Mouse (Mus musculus) spleen, postnatal 36 days (tissue): Measurements from ENCODE around the gene Dpep1.

Experiments used
- DNase-seq, 2 experiments: peaks; one replicate each; pipeline ENCODE4 v3.0.0; 2022; ENCODE audit warnings: low spot score in 2 of 2, mixed read lengths in 1 of 2

Gene Dpep1

DNA sequence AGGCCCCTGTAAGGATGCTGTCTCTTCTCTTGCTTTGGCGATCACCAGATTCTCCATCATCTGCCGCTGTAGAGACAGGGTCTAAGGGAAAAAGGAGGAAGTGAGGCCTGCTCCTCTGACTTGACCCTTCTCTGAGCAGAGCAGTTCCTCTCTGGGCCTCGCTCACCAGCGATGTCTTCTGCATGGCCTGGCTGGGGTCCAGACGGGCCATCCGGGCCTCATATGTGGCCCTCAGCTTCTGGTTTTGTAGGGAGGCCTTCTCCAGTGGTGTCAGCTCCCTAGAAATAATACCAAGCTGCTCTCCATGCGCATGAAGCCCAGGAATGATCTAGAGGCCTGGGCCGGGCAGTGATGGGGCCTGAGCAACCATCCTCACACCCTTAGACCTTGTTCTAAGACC is 62.6 kb downstream of the Dpep1 start:
- DNase-seq = no peak

DNA sequence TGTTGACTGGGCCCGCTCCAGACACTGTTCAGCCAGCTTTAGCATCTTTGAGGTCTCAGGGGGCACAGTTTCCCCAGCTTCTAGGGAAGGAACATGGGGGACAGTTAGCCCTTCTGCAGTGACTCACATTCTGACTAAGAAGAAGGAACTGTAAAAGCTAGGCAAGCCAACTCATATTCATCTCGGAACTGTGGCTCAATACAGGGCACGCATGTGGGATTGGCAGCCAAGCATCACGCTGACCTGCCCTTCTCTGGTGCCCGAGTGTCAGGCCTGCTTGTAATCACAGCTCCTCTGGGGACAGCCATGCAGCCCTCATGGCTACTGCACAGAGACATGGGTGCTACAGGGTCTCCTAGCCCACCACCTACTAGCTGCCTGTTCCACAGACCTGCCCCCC is 64.9 kb downstream of the Dpep1 start:
- no peak for DNase-seq
